Mouse (Mus musculus): ENCODE results near the gene Deaf1.

Gene Deaf1

GRCm38 (mm10) chr7:141294479-141294878 lies 33.0 kb downstream of the Deaf1 start:
- DNase-seq (ENCODE audit: low spot score): no peak

- DNase-seq (ENCODE audit: low spot score): no peak
Observed at GRCm38 (mm10) chr7:141293852-141294471, 33.5 kb downstream of the Deaf1 start.

- peak; percentile 39 for DNase-seq (ENCODE audit: low spot score)
Observed at GRCm38 (mm10) chr7:141292583-141293388, 34.7 kb downstream of the Deaf1 start.

- peak; percentile 50 for DNase-seq (ENCODE audit: low spot score)
Observed at GRCm38 (mm10) chr7:141291921-141292582, 35.4 kb downstream of the Deaf1 start, which contains the start of gene Drd4. Gene Drd4 (plus strand): TSS chr7:141292006.

GRCm38 (mm10) chr7:141288042-141288441 lies 39.4 kb downstream of the Deaf1 start:
- DNase-seq (ENCODE audit: low spot score): no peak

- no peak for DNase-seq (ENCODE audit: low spot score)
Observed at GRCm38 (mm10) chr7:141282756-141283155, 44.7 kb downstream of the Deaf1 start.

- DNase-seq (ENCODE audit: low spot score): no peak
Observed at GRCm38 (mm10) chr7:141281442-141281841, 46.0 kb downstream of the Deaf1 start.

GRCm38 (mm10) chr7:141278766-141279590 lies 48.5 kb downstream of the Deaf1 start, which contains the start of gene Sct:
Gene Sct (minus strand): TSS chr7:141279133.
- DNase-seq (ENCODE audit: low spot score): peak; percentile 40

GRCm38 (mm10) chr7:141277701-141278678 lies 49.5 kb downstream of the Deaf1 start:
- DNase-seq (ENCODE audit: low spot score): peak; percentile 34

- no peak for DNase-seq (ENCODE audit: low spot score)
Observed at GRCm38 (mm10) chr7:141276546-141276945, 50.9 kb downstream of the Deaf1 start, which contains the start of gene Cdhr5. Gene Cdhr5 (minus strand): TSS chr7:141276786.

GRCm38 (mm10) chr7:141275356-141275755 lies 52.1 kb downstream of the Deaf1 start:
- no peak for DNase-seq (ENCODE audit: low spot score)

GRCm38 (mm10) chr7:141270631-141271030 lies 56.9 kb downstream of the Deaf1 start:
- DNase-seq (ENCODE audit: low spot score): no peak

GRCm38 (mm10) chr7:141269273-141269545 lies 58.3 kb downstream of the Deaf1 start:
- no peak for DNase-seq (ENCODE audit: low spot score)

GRCm38 (mm10) chr7:141268466-141269272 lies 58.8 kb downstream of the Deaf1 start:
- DNase-seq (ENCODE audit: low spot score): no peak

GRCm38 (mm10) chr7:141265739-141266561 lies 61.5 kb downstream of the Deaf1 start, which contains the start of gene Irf7:
Gene Irf7 (minus strand): TSS chr7:141266481.
- DNase-seq (ENCODE audit: low spot score): peak; percentile 61

- DNase-seq (ENCODE audit: low spot score): no peak
Observed at GRCm38 (mm10) chr7:141265411-141265738, 62.1 kb downstream of the Deaf1 start.

- peak; percentile 47 for DNase-seq (ENCODE audit: low spot score)
Observed at GRCm38 (mm10) chr7:141264761-141265410, 62.6 kb downstream of the Deaf1 start.

- no peak for DNase-seq (ENCODE audit: low spot score)
Observed at GRCm38 (mm10) chr7:141264041-141264700, 63.3 kb downstream of the Deaf1 start.
